Mouse (Mus musculus): ENCODE data around the gene Ipo8. TPM values are rescaled to one million over a fixed set of nuclear protein-coding genes. Genes with fewer than 3 reads are reported as not detected.

The Ipo8 gene
- polyA plus RNA-seq (2012; rRNA removed): 26.2 and 28.3 TPM in 2 replicates

DNA sequence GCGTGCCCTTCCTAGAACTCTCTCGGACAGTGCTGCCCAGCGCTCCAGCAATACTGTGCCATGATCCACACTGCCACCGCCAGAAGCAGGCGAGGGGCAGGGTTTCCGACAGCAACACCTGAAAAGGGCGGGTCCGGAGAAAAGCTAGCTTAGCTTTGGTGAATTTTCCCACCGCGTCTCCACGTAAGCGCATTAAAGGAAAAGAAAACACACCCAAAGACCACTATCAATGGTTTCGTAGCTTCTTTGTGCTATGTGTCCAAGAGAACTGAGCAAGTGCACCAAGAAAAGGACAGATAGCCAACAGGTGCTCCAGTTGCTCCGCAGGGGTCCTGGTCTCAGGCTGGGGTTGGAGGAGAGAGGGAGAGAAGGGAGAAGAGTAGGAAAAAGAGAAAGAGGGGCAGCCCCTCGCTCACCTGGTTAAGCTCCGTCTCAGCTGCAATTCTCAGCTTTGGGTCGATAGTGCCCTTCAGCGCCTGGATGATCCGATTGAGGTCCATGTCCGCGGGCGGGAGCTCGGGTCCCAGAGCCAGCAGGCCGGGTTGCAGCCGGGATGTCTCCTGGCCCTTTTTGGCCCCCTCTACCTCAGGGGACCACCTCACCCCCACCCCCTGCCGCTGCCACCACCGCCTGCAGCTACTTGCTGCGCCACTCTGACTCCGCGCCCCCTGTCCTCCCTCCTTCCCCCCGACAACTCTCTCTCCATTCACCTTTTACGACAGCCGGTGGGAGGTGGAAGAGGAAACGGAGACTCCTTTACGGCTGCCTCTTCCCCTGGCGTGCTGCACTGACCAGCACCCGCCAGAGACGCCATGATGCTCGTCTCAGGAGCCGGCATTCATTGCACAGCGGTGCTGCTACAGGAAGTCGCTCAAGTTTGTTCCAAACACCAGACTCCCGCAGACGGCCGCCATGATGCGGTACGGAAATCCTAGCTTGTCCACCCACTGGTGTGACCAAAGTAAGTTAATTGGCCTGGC, at the start of gene Ipo8:
Gene Ipo8, minus strand, starts transcription at position 720 of the 980 bp plus-strand sequence.
- DNase-seq (ENCODE audit: extremely low spot score in 1 of 2, low spot score in 1 of 2): peak; percentile 97 to 98

DNA sequence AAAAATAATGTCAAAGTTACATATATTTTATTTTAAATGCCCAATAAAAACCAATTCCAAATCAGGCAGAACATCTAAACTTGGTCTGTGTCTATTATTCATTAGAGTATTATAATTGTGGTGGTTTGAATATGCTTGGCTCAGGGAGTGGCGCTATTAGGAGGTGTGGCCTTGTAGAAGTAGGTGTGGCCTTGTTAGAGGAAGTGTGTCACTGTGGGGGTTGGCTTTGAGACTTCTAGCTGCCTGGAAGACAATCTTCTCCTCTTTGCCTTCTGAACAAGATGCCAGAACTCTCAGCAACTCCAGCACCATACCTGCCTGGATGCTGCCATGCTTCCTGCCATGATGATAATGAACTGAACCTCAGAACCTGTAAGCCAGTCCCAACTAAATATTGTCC, 42.6 kb upstream of the Ipo8 start:
- no peak for DNase-seq (ENCODE audit: extremely low spot score in 1 of 2, low spot score in 1 of 2)

DNA sequence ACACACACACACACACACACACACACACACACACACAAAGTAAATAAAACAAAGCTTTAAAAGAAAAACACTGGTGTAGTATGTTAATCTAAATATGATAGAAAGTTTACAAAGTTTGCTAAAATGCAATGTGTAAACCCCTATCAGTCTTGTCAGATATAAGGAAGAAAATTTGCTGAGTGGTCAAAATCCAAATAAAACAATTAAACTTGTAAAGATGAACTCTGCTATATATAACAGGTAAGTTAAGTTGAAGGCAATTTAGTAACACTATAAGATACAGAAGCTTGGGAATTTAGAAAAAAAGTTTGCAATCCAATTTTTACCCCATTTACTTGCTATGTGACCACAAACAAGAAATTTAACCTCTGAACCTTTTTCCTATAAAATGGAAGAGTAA, 14.4 kb upstream of the Ipo8 start:
- DNase-seq (ENCODE audit: extremely low spot score in 1 of 2, low spot score in 1 of 2): no peak

DNA sequence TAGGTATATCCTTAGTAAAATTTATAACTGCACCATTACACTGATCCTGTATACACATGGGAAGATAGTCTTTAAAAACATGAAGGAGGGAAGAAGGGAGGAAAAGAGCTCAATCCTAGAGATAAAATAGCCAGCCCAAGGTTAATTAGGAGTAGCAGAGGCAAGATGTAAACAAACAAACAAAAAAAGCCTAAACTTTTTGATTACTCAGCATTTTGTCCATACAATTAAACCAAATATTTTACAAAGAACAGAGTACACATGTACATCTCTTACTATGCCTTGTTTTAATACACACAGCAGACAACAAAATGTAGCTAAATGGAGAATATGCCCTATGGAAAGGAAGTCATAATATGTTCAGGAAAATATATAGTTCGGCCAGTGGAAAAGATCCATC, 10.5 kb upstream of the Ipo8 start:
- DNase-seq (ENCODE audit: extremely low spot score in 1 of 2, low spot score in 1 of 2): no peak

DNA sequence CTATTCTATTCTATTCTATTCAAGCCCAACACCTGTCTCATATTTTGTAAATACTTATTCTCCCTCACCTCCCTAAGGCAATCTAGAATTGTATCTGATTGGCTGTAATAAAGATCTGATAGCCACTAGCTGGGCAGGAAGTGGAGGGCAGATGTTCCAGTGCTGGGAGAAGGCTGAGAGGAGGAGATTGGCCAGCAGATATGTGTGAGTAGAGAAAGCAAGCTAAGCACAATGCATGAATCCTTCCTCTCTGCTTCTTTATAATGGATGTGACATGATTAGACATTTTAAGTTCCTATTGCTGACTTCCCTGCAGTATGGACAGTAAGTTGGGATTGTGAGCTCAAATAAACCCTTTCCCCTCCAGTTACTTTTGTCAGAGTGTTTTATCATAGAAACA, 7.2 kb upstream of the Ipo8 start:
- DNase-seq (ENCODE audit: extremely low spot score in 1 of 2, low spot score in 1 of 2): no peak

DNA sequence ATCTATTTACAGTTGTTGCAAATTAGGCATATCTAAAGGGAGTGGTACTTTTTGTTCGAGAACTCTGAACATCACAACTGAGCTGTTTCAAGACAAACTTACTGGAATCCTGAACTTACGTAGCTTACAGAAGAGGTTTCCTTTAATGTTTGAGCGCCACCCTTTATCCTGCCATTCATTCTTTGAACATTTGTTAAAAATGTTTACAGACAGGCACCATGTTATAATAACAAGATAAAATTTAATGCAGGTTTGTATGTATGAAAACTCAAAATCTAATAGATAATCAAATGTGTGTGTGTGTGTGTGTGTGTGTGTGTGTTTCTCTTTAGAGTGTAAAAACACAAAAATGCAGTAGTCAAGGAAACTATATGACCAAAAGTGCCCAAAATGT, 458 bp upstream of the Ipo8 start:
- no peak for DNase-seq (ENCODE audit: extremely low spot score in 1 of 2, low spot score in 1 of 2)

DNA sequence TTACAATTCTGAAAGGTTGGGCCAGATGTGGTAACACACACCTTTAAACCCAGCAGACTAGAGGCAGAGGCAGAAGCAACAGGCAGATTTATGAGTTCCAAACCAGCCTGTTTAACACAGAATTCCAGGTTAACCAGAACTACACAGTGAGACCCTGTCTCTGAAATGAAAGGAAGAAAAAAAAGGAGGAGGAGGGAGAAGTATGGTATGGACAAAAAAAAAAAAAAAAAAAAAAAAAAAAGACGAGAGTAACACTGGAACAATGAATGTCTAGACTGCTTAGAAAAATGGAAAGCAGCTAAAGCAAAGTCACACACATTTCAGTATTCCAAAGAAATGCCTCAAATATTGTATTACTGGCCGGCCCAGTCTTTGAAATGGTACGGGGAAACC, 916 bp downstream of the Ipo8 start:
- no peak for DNase-seq (ENCODE audit: extremely low spot score in 1 of 2, low spot score in 1 of 2)

DNA sequence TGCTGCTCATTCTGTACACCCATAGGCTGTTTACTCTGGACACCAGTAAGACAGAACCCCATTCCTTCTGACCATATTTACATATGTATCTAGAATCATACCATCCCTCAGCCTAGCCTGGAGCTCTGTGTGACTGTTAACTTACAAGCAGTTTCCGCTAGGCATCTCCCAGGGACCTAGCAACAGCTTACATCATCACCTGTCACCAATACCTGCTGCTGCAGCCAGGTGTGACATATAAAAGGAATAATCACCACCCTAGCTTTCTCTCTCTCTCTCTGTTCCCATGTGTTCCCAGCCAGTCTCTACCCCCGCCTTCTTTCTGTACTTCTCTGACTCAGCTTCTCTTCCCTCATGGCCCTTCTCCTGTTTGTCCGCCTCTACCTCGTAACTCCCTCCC, 5.1 kb downstream of the Ipo8 start:
- peak in 1 of 2 experiments; percentile 6 for DNase-seq (ENCODE audit: extremely low spot score in 1 of 2, low spot score in 1 of 2)

DNA sequence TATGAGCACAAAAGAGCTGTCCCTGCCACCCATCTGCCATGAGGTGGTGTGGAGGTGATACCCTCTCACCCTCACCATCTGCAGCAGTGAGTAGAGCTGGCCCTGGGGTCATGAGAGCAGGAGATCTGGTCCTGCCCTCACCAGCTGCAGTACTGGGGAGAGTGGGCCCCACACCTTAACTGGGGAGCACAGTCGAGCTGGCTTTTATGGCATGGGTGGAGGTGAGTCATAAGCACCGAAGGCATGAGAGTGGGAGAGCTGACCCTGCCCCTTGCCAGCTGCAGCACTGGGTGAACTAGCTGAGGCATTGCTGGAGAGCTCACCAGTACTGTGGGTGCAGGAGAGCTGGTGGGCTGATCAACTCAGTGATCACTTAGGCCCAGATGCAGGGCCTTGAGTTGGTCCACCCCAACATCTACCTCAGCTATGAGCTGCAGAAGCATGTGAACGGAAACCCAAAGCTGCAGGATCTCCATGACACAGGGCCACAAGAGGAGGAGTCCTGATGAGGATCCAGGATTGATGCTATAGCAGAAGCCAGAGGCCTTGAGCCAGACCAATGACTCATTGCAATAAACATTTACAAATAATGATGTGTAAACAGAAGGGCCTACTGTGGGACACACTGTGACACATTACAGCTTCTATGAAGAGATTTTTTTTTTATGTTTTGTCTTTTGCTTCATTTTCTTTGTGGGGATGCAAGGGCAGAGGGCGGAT, 12.5 kb downstream of the Ipo8 start:
- DNase-seq (ENCODE audit: extremely low spot score in 1 of 2, low spot score in 1 of 2): no peak

DNA sequence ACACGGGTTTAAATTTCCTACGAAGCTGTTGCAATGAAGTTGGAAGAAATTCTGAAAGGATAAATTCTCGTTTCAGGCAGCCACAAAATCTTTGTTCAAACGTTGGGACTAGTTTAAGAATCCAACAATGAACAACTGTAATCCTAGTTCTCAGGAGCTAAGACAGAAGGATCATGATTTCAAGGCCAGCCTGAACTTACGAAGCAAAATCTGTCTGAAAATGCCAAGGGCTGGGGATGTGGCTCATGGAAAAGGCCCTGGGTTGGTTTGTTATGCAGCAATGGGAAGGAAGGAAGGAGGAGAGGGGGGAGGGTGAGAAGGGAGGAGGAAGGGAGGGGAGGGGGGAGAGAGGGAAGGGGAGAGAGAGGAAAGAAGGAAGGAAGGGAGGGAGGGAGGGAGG, 14.5 kb downstream of the Ipo8 start:
- DNase-seq (ENCODE audit: extremely low spot score in 1 of 2, low spot score in 1 of 2): no peak

DNA sequence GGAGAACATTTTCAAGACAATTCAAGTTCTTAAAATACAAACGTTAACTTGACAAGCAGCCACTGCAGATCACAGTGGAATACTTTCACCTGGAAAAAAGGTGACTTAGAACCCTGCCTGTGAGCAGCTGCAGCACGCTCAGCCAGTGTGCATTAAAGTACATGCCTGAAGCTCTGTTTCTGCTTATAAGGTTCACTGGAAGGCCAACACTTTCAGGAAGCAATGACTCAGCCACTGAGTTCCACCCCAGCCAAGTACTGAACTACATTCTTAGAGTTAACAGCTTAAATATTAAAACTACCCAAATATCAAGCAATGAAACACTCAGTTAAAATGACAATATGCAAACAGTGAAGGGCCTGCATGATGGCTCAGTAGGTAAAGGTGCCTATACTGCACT, 20.1 kb downstream of the Ipo8 start:
- no peak for DNase-seq (ENCODE audit: extremely low spot score in 1 of 2, low spot score in 1 of 2)

DNA sequence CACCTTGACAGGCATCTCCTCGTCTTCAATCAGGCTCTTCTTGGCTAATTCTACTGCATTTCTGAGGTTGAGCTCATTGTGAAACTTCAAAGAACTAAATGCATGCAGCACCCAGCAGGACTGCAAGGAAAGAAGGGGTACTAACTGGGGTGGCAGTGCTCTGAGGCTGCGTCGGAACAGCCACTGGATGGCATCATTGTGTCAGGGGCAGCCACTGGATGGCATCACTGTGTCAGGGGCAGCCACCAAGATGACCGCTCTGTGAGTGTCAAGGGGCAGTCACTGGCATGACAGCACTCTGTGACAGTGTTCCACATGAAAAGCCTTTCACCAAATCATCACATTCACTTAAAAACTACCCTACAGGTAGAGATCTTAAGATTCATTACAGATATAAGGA, 31.5 kb downstream of the Ipo8 start:
- no peak for DNase-seq (ENCODE audit: extremely low spot score in 1 of 2, low spot score in 1 of 2)

DNA sequence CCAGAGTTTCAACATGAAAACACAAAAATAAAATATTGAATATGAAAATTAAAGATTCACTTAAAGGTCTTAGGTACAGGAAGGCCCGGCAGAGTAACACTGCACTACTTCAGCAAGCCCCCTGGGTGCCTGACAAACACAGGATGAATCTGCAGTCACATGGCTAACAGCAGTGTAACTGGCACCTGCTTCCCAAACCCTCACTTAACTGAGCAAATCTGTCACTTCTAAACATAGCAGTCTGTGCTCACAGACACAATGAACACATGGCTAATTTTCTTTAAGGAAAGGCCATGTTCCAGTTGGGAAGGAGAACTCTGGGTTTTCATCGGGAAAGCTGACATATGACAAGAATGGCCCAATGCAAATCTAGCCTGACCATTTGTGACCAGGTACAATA, 36.1 kb downstream of the Ipo8 start:
- peak in 1 of 2 experiments; percentile 4 for DNase-seq (ENCODE audit: extremely low spot score in 1 of 2, low spot score in 1 of 2)

DNA sequence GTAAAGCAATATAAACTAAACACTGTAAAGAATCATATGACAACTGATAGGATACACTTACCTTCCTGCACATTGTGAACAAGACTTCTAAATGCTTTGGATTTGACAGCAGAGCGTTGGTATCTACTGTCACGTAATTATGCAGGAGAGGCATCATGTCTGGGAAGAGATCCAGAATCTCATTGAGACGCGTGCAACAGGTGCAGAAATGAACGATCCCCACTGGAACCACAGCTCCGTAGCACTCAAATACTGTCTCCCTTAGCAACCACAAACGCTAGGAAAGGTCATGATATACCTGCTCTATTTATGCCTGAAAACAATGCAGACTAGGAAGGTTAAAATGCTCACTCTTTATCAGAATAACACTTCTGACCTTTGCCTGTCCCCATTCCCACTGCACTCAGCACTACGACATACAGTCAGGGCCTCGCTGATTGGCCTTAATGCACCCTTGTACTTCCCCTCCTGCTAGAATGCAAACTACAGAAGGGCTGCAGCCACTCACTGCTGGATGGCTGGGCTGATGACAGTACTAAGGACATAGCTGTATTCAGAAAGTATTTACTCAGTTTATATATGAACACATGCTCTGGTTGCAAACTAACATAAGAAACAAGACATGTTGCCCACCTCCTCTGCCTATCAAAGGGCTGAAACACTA, 42.1 kb downstream of the Ipo8 start:
- DNase-seq (ENCODE audit: extremely low spot score in 1 of 2, low spot score in 1 of 2): peak in 1 of 2 experiments; percentile 26

DNA sequence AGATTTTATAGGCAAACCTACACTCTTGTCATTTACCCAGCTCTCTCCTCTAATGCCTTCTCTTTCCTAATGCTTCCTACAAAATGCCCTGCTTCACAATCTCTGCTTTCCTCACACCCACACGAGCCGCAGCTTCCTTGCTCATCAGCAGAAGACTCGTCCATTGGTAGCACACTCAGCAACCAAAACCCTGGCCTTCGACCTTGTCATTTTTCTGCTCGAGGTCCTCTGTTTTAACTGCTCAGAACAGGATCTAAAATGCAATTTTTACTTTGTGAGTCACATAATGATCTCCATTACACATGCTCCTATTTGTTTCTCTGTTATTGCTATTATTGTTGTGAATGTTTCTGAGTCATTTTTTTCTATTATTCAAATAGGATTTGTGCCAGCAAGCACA, 45.1 kb downstream of the Ipo8 start:
- no peak for DNase-seq (ENCODE audit: extremely low spot score in 1 of 2, low spot score in 1 of 2)

DNA sequence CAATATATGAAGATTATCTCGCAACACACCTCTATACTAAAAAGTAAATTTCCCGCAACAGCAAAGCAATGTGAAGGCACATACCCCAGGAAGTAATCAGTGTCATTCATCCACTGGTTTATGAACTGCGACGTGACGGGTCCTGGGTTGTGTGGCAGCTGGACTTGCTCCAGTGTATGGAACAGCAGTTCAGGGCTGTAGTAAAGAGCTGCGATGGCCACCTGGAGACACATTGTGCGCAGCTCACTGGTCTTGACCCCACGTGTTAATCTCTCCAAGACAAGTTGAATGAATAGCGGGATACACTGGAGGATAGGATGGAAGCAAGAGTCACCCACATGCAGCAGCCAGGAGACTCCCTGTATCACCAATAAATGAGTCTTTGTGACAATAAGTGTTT, 46.8 kb downstream of the Ipo8 start:
- no peak for DNase-seq (ENCODE audit: extremely low spot score in 1 of 2, low spot score in 1 of 2)

DNA sequence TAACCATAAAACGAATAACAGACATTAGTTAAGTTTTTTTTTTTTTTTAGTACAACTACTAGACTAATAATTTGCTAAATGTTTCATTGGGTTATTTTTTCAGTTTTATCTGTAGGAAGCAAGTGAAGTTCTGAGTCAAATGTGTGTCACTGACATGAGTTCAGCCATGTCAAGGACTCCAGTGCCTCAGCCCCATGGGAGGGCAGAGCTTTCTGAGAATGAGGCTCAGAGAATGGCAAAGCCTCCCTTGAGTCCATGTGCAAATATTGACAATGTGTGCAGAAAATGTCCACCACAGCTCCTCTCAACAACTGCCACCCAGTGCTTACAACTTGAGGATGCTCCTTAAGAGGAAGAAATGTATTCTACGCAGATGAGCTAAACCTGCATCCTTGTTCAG, 55.0 kb downstream of the Ipo8 start:
- DNase-seq (ENCODE audit: extremely low spot score in 1 of 2, low spot score in 1 of 2): no peak

DNA sequence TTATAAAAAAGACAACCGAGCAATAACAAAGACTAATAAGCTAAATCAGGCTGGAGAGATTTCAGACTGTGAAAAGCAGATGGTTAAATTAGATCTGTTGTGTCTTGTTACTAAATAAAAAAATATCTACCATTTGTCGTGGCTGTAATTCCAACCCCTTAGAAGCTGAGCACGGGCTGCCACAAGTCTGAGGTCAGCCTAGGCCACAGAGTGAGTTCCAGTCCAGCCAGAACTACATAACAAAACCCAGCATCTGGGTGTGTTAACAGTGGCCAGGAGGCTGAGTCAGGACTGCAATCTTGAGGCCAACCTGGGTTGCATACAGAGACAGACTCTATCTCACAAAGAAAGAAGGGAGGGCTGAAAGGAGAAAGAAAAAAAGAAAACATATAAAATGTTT, 59.8 kb downstream of the Ipo8 start:
- DNase-seq (ENCODE audit: extremely low spot score in 1 of 2, low spot score in 1 of 2): no peak

DNA sequence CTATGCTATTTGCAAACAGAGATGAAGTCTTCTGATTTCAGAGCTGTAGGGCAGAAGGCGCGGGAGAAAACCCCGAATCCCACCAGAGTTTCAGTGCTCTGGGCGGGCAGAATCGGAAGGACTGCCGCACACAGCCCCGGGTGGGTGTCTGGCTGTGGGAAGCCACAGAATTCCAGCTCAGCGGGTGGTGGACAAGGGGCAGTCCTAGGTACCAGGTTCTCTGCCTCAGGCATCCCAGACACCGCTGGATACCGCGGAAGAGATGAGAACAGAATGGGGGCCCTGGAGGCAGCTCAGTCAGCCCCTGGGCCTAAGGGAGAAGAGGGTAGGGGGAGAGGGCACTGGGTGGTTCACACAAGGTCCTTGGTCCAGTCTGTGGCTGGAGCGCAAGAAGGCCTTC, 62.8 kb downstream of the Ipo8 start:
- DNase-seq (ENCODE audit: extremely low spot score in 1 of 2, low spot score in 1 of 2): no peak

DNA sequence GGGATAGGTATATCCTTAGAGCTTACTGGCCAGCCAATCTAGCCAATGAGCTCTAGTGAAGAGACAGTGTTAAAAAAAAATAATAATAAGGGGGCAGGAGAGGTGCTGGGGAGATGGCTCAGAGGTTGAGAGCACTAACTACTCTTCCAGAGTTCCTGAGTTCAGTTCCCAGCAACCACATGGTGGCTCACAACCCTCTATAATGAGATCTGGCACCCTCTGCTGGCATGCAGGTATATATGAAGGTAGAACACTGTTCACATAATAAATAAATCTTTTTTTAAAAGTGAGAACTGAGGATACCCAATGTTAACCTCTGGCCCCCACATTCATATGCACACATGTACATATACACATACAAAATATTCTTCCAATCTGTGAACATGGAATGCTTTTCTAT, 64.0 kb downstream of the Ipo8 start:
- no peak for DNase-seq (ENCODE audit: extremely low spot score in 1 of 2, low spot score in 1 of 2)

DNA sequence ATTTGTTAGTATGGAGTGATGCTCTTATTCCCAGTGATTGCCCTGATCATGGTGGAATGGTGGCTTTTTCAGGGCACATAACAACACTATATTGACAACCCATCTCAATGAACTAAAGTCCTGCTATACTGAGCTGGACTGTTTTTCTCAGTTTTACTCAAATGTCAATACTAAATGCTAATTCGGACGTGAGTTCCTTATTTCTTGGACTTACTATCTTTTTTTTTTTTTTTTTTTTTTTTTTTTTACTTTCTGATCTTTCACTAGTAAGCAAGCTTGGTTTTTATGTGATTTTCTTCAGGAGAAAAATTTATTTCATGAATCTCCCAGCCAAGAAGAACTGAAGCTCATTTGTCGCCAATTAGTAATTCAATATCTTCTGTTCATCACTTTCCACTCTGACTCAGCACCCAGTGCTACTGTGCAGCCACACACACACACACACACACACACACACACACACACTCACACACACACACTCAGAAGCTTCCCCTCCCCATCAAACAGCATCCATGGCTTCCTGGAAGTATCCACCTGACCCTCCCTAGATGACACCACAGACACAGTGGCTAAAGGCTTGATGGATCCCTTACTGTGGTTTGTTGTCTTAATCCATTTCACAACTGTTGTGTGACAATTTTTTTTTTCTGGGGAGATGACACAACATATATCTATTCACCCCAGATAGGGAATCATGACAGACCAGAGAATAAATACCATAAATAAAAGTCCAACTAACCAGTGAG, 69.1 kb downstream of the Ipo8 start:
- no peak for DNase-seq (ENCODE audit: extremely low spot score in 1 of 2, low spot score in 1 of 2)
